Mouse (Mus musculus) left cerebral cortex, adult 2 months (tissue): ENCODE results near the gene Zbtb16. TPM values are rescaled to one million over a fixed set of nuclear protein-coding genes. Genes with fewer than 3 reads are reported as not detected.
A peak's percentile ranks its signal among the peaks of the same experiment; 100 is the strongest.

ENCODE experiments used
- DNase-seq, 2 experiments: peaks; one replicate each; pipeline ENCODE4 v3.0.0; 2021 to 2022; ENCODE audit warnings: low spot score in 2 of 2, mixed read lengths in 1 of 2; ENCODE audit errors: extremely low spot score in 1 of 2
- H3K27ac ChIP-seq: fragments of 200-600 bp; 2 replicates; pipeline ENCODE4 v1.8.1; 2022
- H3K4me3 ChIP-seq: fragments of 200-600 bp; 2 replicates; pipeline ENCODE4 v1.8.1; 2022
- CTCF ChIP-seq: fragments of 200-600 bp; IDR thresholded peaks from 2 replicates; pipeline ENCODE4 v1.8.1; 2022; ENCODE audit warnings: antibody characterized with exemption, mild to moderate bottlenecking, moderate library complexity
- intact Hi-C: fragments of 180-260 bp; cut with DNase I; formaldehyde crosslinking; loops from one replicate; pipeline ENCODE4 v1.15.1; 2025
- total RNA-seq, 2 experiments: library from RNA; stranded (reverse); gene quantifications; 2 replicates each; pipeline ENCODE4 v1.2.3; 2021

The Zbtb16 gene
- total RNA-seq, 2 experiments from 2014 or later: 92.9 to 111 TPM

DNA sequence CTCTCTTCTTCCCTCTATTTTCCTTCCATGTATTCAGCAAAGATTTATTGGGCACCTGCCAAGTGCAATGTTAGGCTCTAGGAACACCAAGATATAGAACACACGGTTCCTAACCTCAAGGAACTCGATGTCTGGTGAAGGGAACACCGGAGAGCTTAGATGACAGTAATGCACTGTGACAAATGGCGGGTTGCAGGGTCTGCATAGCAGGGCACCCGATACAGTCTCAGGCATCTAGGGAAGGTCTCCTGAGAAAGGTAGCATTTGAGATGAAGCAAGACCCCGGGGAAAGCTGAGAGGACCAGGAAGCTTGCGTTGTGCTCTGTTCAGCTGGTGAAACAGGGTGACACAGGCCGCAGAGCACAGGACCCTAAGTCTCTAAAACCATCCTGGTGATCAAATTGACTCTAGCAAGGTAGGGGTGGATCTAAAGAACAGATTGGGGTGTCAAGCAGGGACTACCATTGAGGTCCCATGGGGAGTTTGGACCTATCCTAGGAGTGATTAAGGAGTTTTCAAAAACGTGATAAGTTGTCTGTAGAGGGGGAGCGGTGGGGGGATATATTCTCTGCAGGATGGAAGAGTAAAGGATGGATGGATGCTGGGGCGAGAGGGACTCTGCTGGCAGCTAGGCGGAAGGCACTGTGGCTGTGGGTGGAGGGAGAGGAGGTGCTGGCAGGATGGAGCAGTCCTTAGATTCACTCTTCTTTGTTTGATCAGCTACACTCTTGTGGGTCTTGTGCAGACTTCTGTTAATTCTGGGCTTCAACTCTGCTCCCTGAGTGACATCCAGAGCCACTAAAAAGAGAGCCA is 187.5 kb downstream of the Zbtb16 start:
- no peak for TF ChIP-seq CTCF
- peak overlapping the region; percentile 78 for H3K27ac ChIP-seq
- peak in 1 of 2 experiments; percentile 10 for DNase-seq
- intact Hi-C loops: loop anchor here (1.0 to 5.0 kb wide), 3 partner anchors 74 to 188 kb away; partner anchors contain the start of gene Zbtb16
- peak overlapping the region; percentile 36 for H3K4me3 ChIP-seq

DNA sequence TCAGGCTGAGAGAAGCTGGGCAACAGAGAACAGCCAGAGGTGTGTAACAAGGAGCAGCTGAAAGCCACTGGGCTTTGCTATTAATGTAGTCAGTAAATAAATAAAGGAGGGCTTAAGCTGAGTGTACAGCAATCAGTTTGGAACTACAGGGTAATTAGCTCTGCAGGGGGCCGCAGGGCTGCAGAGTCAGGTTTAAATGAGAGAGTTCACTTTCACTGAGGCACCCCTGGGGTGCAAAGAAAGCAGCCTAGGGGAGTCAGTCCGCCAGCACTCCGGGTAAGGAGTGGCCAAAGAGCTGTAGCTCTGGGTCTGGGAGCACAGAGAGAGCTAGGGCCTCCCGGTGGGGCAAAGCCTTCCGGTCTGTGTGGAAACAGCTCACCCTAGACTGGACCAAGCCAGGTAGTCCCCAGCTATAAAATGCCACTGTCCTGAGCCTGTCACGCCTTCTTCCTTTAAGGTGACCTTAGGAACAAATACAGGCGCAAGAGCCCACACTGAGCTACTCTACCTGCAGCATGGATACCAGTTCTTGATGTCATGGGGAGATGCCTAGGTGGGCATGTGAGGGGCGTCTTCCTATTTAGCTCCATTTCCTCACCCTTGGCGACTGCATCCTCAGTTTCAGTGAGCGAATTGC is 188.3 kb downstream of the Zbtb16 start:
- Histone ChIP-seq H3K4me3 (no peak overlapping the region; the same call in 1 of the 2 replicates), H3K27ac (peak overlapping the region; percentile 64)
- DNase-seq: peak in 1 of 2 experiments; percentile 14
- intact Hi-C loops: loop anchor here (1.0 to 5.0 kb wide), 3 partner anchors 75 to 189 kb away; partner anchors contain the start of gene Zbtb16
- TF ChIP-seq CTCF: no peak

DNA sequence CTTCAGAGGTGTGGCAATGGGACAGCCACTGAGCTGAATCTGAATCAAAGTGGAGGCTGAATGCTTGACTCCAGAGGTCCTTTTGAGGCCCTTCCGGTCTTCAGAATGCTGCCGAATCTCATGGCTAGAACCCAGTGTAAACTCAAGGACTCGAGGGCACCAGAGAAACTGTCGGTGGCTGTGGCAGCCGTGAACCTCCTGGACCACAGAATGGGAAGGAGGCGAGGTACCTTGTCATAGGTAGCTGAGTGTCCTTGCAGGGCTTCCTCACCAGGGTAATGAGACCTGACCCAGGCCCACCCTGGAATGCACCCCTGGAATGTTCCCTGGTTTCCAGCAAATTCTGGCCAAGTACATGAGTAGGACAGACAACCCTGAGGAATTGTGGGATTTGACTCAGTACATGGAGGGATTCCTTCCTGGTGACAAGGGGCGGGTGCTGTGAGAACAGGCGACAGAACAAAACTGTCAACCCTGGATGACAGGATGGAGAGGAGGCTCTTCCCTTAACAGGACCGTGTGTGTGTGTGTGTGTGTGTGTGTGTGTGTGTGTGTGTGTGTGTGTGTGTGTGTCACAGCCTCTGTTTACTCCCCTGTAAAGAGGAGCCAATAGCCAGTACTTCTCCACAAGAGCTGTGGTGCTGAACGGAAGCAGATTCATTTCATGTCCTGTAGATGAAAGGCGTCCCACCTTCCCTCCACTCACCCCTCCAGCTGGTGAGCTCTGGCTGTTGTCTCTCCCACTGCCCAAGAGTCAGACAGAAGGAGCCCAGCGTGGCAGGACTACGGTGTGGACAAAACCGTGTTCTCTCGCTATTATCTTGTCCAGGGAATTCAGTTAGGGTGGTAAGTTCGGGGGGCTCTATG is 189.0 kb downstream of the Zbtb16 start:
- Histone ChIP-seq H3K27ac (peak overlapping the region; percentile 34; the same call in 1 of the 2 replicates), H3K4me3 (no peak overlapping the region)
- no peak for TF ChIP-seq CTCF
- intact Hi-C loops: loop anchor here (1.0 to 5.0 kb wide), 5 partner anchors 75 to 325 kb away; no protein-coding TSS in a partner anchor
- DNase-seq: peak in 1 of 2 experiments; percentile 16

DNA sequence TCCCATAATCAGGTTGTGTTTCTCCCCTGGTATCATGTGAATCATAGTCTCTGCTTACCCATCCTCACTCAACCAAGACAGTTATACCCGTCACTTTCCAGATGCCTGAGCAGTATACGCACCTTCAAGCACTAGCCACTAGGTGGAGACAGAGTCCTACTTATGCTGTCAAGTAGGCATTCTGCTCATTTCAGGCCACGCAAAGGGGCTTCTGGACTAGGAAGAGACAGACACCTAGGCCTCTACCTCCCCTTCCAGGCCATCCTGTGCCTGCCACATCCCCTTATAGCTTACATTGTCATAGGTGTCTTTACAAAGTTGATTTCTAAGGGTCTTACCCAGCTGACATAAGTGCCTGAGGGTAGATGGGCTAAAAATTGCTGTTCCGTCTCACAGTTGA is 189.8 kb downstream of the Zbtb16 start:
- H3K27ac ChIP-seq: no peak overlapping the region
- no peak overlapping the region for H3K4me3 ChIP-seq
- peak; percentile 68 to 72 for DNase-seq
- TF ChIP-seq CTCF: no peak; the same call in none of the 2 replicates
- intact Hi-C loops: loop anchor here (1.0 to 5.0 kb wide), 5 partner anchors 76 to 326 kb away; no protein-coding TSS in a partner anchor

DNA sequence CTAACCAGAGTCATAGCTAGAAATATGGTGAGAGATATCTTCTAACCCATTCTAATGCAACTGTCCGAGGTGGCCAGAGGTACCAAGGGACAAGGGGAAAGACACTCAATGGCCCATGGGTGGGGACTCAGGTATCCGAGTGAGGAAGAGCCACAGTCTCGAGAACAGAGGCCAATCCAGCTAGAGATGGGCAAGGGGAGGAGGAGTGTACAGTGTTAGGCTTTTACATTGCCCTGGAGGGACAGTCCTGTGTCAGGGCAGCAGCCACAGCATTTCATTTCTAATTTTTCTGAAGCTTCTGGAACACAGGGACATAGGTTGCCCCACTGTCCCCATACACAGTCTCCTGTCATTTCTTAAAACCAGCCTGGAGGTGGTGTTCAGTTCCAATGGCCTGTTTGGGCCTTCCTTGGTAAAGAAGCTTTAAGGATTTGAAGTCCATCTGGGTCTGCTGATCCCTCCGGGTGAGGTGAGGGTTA is 190.3 kb downstream of the Zbtb16 start:
- Histone ChIP-seq H3K27ac (no peak overlapping the region), H3K4me3 (no peak overlapping the region)
- no peak for DNase-seq
- intact Hi-C loops: loop anchor here (1.0 to 5.0 kb wide), 6 partner anchors 77 to 406 kb away; no protein-coding TSS in a partner anchor
- no peak for TF ChIP-seq CTCF

DNA sequence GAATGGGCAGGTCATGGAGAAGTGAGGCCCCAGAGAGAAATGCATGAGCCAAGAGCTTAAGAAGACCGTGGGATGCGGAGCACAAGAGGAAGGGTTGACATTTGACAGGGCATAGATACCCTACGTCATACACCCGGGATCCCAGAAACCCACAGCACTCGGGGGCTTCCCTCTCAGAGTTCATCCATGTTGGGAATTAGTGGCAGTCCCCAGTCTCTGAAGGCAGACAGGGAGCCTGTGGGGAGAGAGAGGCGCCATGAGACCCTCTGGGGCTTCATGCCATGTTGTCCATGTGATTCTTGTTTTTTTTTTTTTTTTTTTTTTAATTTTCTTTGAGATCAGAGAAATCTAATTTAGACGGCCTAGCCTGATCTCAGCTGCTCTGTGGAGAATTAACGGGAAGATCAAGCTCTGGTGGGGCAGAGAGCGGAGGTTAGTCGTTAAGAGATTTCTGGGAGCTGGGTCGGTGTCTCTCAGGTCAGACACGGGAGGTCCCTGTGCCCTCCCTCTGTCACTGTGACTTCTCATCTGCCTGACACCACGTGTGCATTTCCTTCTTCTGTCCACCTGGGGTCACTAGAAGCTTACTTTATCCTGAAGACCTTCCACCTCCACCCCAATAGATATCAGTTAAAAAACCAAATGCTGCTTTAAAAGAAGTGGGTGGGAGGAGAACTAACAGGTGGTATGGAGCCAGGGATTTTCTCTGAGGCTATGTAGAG is 190.9 kb downstream of the Zbtb16 start:
- DNase-seq: peak; percentile 30 to 32
- H3K27ac ChIP-seq: no peak overlapping the region
- intact Hi-C loops: loop anchor here (1.0 to 5.0 kb wide), 4 partner anchors 77 to 842 kb away; partner anchors contain the start of gene Ttc12
- peak; percentile 73 for TF ChIP-seq CTCF
- H3K4me3 ChIP-seq: no peak overlapping the region

DNA sequence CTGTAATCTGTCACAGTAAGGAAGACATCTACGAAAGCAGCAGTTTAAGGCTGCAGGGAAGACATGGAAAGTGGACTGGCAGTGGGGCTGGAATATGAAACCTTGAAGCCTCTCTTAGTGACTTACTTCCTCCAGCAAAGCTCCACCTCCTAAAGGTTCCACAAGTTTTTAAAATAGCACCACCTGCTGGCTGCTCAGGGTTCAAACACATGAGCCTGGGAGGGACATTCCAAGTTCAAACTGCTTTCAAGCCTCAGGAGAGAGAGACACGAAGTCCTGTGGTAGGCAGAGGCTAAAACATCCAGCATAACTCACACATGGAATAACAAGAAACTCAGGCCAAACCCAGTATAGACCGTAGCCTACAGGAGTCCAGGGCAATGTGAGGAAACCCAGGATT is 191.6 kb downstream of the Zbtb16 start:
- intact Hi-C loops: loop anchor here (5.0 kb wide), 1 partner anchor 843 kb away; the partner anchor contains the start of gene Ttc12
- DNase-seq: peak in 1 of 2 experiments; percentile 7
- peak; percentile 9; the same call in 1 of the 2 replicates for TF ChIP-seq CTCF
- no peak overlapping the region for H3K27ac ChIP-seq
- no peak overlapping the region for H3K4me3 ChIP-seq

DNA sequence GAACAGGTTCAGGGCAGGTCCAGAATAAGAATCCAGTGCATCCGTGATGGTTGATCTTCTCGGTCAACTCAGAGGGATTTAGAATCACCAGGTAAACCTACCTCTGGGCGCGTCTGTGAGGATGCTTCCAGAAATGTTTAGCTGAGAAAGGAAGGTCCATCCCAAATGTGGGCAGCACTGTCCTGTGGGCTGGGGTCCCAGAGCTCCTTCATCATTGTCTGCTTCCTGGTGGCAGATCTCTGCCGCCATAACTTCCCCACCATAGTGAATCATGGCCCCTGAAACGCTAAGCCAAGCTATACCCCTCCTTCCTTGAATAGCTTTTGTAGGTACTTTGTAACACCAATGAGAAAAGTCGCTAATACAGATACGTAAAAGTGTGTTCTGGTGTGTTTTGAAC is 194.4 kb downstream of the Zbtb16 start:
- Histone ChIP-seq H3K27ac (no peak overlapping the region), H3K4me3 (no peak overlapping the region)
- intact Hi-C loops: loop anchor here (5.0 kb wide), 1 partner anchor 846 kb away; the partner anchor contains the start of gene Ttc12
- peak in 1 of 2 experiments; percentile 4 for DNase-seq
- no peak for TF ChIP-seq CTCF

DNA sequence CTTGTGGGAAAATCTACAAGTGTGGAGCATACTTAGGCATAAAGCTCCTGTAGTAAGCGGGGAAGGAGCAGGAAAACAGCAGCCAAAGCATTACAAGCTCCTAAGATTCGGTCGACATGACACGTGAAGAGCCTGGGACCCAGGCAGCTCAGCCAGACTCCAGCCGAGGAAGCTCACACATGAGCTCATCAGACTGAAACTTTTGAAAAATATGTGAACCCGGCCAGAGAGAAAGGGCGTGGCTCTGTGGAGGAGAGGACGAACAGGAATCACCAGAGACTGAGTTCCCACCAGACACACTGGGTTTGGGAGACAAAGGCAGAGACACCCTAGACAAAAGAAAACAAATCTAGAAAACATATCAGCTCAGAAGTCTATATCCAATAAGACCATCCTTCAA is 195.1 kb downstream of the Zbtb16 start:
- no peak for TF ChIP-seq CTCF
- no peak overlapping the region for H3K27ac ChIP-seq
- H3K4me3 ChIP-seq: no peak overlapping the region
- intact Hi-C loops: loop anchor here (5.0 kb wide), 1 partner anchor 846 kb away; the partner anchor contains the start of gene Ttc12
- DNase-seq: peak in 1 of 2 experiments; percentile 2

DNA sequence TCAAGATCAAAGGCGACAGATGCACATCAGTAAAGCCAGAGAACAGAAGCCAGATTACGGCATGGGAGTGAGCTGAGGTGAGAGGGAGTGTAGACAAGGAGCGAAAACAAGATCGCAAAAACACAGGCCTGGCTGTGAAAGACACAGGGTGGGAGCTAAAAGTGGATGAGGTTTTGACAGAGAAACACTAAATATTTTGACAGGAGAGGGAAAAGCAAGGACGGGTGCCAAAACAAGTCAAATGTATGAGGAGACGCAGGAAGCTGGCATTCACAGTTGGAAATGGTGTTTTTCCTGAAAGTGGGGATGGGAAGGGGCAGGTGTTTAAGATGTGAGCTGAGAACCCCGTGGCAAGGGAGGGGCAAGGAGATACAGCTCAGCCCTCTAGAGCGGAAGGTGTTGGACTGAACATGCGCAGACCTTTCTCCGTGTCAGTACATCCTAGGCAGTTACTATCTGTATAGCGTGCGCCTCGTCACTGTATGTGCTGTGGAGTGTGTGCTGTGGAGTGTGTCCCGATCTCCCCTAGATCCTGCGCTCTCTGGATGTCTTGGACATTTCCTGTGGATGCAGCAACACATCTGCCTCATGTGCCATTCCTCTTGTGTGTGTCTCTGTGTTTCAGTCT is 197.7 kb downstream of the Zbtb16 start:
- intact Hi-C loops: no loop called here
- no peak overlapping the region for H3K27ac ChIP-seq
- 0 out of 2 replicates have a peak overlapping the region, but pooled peaks have one; percentile 9 for H3K4me3 ChIP-seq
- TF ChIP-seq CTCF: no peak
- peak in 1 of 2 experiments; percentile 9 for DNase-seq
